Mouse (Mus musculus): ENCODE data around the gene Tacc3.

- no peak for TF ChIP-seq CTCF (IDR thresholded peaks at IDR 0.05; ENCODE audit: low read depth, low read length)
- no peak for TF ChIP-seq POLR2A (IDR thresholded peaks at IDR 0.05; ENCODE audit: borderline replicate concordance, low read depth, low read length)
Observed at GRCm38 (mm10) chr5:33656739-33657138, 1.2 kb upstream of the Tacc3 start.

Data from bone marrow macrophage, adult 2 months (primary cell).